Mouse (Mus musculus) kidney, embryonic 16.5 days (tissue): ENCODE measurements around the gene Tbc1d8. TPM values are rescaled to one million over a fixed set of nuclear protein-coding genes. Genes with fewer than 3 reads are reported as not detected.
A peak's percentile ranks its signal among the peaks of the same experiment; 100 is the strongest.

Source experiments
- ATAC-seq: fragments of 200-750 bp; cut with Nextera tagmentation; 2 replicates; pipeline ENCODE4 v1.8.0; 2017; ENCODE audit warnings: moderate TSS enrichment; ENCODE audit not compliant: low FRiP score, low TSS enrichment
- H3K27ac ChIP-seq: fragments of 300-500 bp; sonication (generic); 2 replicates; pipeline ENCODE4 v1.5.1; 2014; ENCODE audit warnings: low read length
- H3K27me3 ChIP-seq: fragments of 300-500 bp; sonication (generic); 2 replicates; pipeline ENCODE4 v1.6.1; 2014; ENCODE audit warnings: low read length, control low read depth, mixed read lengths; ENCODE audit not compliant: insufficient read depth
- H3K36me3 ChIP-seq: fragments of 300-500 bp; sonication (generic); 2 replicates; pipeline ENCODE4 v1.6.1; 2014; ENCODE audit warnings: low read length, control low read depth, mixed read lengths; ENCODE audit not compliant: insufficient read depth
- H3K4me1 ChIP-seq: fragments of 300-500 bp; sonication (generic); 2 replicates; pipeline ENCODE4 v1.6.1; 2014; ENCODE audit warnings: low read length, control low read depth, mixed read lengths; ENCODE audit not compliant: insufficient read depth
- H3K4me2 ChIP-seq: fragments of 300-500 bp; sonication (generic); replicated peaks from 2 replicates; pipeline ENCODE4 v1.6.1; 2014; ENCODE audit warnings: low read depth, low read length
- H3K4me3 ChIP-seq: fragments of 300-500 bp; sonication (generic); 2 replicates; pipeline ENCODE4 v1.5.1; 2014; ENCODE audit warnings: mild to moderate bottlenecking, low read length
- H3K9ac ChIP-seq: fragments of 300-500 bp; sonication (generic); replicated peaks from 2 replicates; pipeline ENCODE4 v1.6.1; 2014; ENCODE audit warnings: low read length
- H3K9me3 ChIP-seq: fragments of 300-500 bp; sonication (generic); 2 replicates; pipeline ENCODE4 v1.6.1; 2016; ENCODE audit warnings: low read length, control low read depth
- WGBS: fragments of 180-500 bp; shearing (Covaris S2); extraction: QIAGEN DNeasy Blood & Tissue Kit; methylation state at CpG from one replicate; pipeline ENCODE4 v1.1.7; 2014; 5-methylcytosine and 5-hydroxymethylcytosine counted together
- polyA plus RNA-seq: library from polyadenylated mRNA; unstranded; fragments of >200 nt; fragmentation: Nextera tagmentation; extraction: Ambion mirVana; gene quantifications from 2 replicates; pipeline ENCODE4 v1.2.1, GENCODE M21; 2015

The Tbc1d8 gene
- polyA plus RNA-seq, 1 experiment from 2014 or later: 10.1 TPM

- Histone ChIP-seq H3K27me3 (no peaks in the 10 kb centered on the region), H3K9ac (no peak overlapping the region), H3K36me3 (no peaks in the 10 kb centered on the region), H3K4me1 (no peaks in the 10 kb centered on the region), H3K4me2 (no peak overlapping the region), H3K27ac (no peak overlapping the region), H3K9me3 (no peaks in the 10 kb centered on the region), H3K4me3 (no peak overlapping the region)
- ATAC-seq: no peak
These were observed 39.9 kb downstream of the Tbc1d8 start for GRCm38 (mm10) chr1:39438629-39439028.

GRCm38 (mm10) chr1:39434264-39434663 lies 44.3 kb downstream of the Tbc1d8 start:
- Histone ChIP-seq H3K27ac (no peak overlapping the region), H3K9me3 (no peaks in the 10 kb centered on the region), H3K36me3 (no peaks in the 10 kb centered on the region), H3K9ac (no peak overlapping the region), H3K4me2 (no peak overlapping the region), H3K4me3 (no peak overlapping the region), H3K27me3 (no peaks in the 10 kb centered on the region), H3K4me1 (no peaks in the 10 kb centered on the region)
- 87% methylated on average over 6 of the region's 6 CpGs for WGBS
- ATAC-seq: no peak

GRCm38 (mm10) chr1:39430020-39430419 lies 48.5 kb downstream of the Tbc1d8 start:
- Histone ChIP-seq H3K36me3 (no peaks in the 10 kb centered on the region), H3K27ac (no peak overlapping the region), H3K4me2 (no peak overlapping the region), H3K27me3 (no peaks in the 10 kb centered on the region), H3K4me3 (no peak overlapping the region), H3K9me3 (no peaks in the 10 kb centered on the region), H3K4me1 (no peaks in the 10 kb centered on the region), H3K9ac (no peak overlapping the region)
- WGBS: 61% methylated on average over 9 of the region's 9 CpGs
- ATAC-seq: no peak

- H3K4me3 ChIP-seq: no peak overlapping the region
- no peaks in the 10 kb centered on the region for H3K36me3 ChIP-seq
- WGBS: 92% methylated on average over 5 of the region's 5 CpGs
- no peaks in the 10 kb centered on the region for H3K9me3 ChIP-seq
- no peak for ATAC-seq
- no peaks in the 10 kb centered on the region for H3K27me3 ChIP-seq
- H3K4me2 ChIP-seq: no peak overlapping the region
- H3K4me1 ChIP-seq: no peaks in the 10 kb centered on the region
- H3K27ac ChIP-seq: no peak overlapping the region
- H3K9ac ChIP-seq: no peak overlapping the region
These were observed 49.5 kb downstream of the Tbc1d8 start for GRCm38 (mm10) chr1:39429015-39429414.

- 74% methylated on average over 4 of the region's 4 CpGs for WGBS
- no peak for ATAC-seq
These were observed 50.3 kb downstream of the Tbc1d8 start for GRCm38 (mm10) chr1:39428280-39428679.

GRCm38 (mm10) chr1:39425497-39425896 lies 53.1 kb downstream of the Tbc1d8 start:
- no peak for ATAC-seq
- Histone ChIP-seq H3K4me1 (no peaks in the 10 kb centered on the region), H3K4me3 (no peak overlapping the region), H3K27me3 (no peaks in the 10 kb centered on the region), H3K9ac (no peak overlapping the region), H3K4me2 (no peak overlapping the region), H3K36me3 (no peaks in the 10 kb centered on the region), H3K27ac (no peak overlapping the region), H3K9me3 (no peaks in the 10 kb centered on the region)
- WGBS: 92% methylated on average over 9 of the region's 9 CpGs

More at GRCm38 (mm10) chr1:39428280-39428679, 50.3 kb downstream of the Tbc1d8 start:
- Histone ChIP-seq H3K27ac (no peak overlapping the region), H3K4me3 (no peak overlapping the region), H3K4me2 (no peak overlapping the region), H3K36me3 (no peaks in the 10 kb centered on the region), H3K9ac (no peak overlapping the region), H3K9me3 (no peaks in the 10 kb centered on the region), H3K27me3 (no peaks in the 10 kb centered on the region), H3K4me1 (no peaks in the 10 kb centered on the region)

- ATAC-seq: no peak
- H3K27me3 ChIP-seq: no peaks in the 10 kb centered on the region
- H3K27ac ChIP-seq: no peak overlapping the region
- no peak overlapping the region for H3K4me3 ChIP-seq
- no peaks in the 10 kb centered on the region for H3K36me3 ChIP-seq
- H3K4me2 ChIP-seq: no peak overlapping the region
- H3K9ac ChIP-seq: no peak overlapping the region
- peaks cover 6% of the 10 kb centered on the region; the same call in 1 of the 2 replicates for H3K4me1 ChIP-seq
- no peaks in the 10 kb centered on the region for H3K9me3 ChIP-seq
- 92% methylated on average over 6 of the region's 6 CpGs for WGBS
These were observed 57.6 kb downstream of the Tbc1d8 start for GRCm38 (mm10) chr1:39420987-39421386.

GRCm38 (mm10) chr1:39418852-39419251 lies 59.7 kb downstream of the Tbc1d8 start:
- ATAC-seq: no peak
- Histone ChIP-seq H3K27ac (no peak overlapping the region), H3K4me3 (no peak overlapping the region), H3K4me2 (no peak overlapping the region), H3K9ac (no peak overlapping the region), H3K4me1 (peaks cover 6% of the 10 kb centered on the region; the same call in 1 of the 2 replicates), H3K9me3 (0 out of 2 replicates have a peak, but pooled peaks cover 3% of the 10 kb centered on the region), H3K36me3 (no peaks in the 10 kb centered on the region), H3K27me3 (no peaks in the 10 kb centered on the region)
- WGBS: 84% methylated on average over 9 of the region's 9 CpGs

- H3K27ac ChIP-seq: no peak overlapping the region
- H3K9ac ChIP-seq: peak overlapping the region; percentile 1; the same call in 1 of the 2 replicates
- no peak overlapping the region for H3K4me3 ChIP-seq
- H3K4me2 ChIP-seq: peak overlapping the region; percentile 21; the same call in 1 of the 2 replicates
- H3K36me3 ChIP-seq: no peaks in the 10 kb centered on the region
- no peak for ATAC-seq
- H3K9me3 ChIP-seq: 0 out of 2 replicates have a peak, but pooled peaks cover 3% of the 10 kb centered on the region
- WGBS: 30% methylated on average over 12 of the region's 12 CpGs
- peaks cover 6% of the 10 kb centered on the region; the same call in 1 of the 2 replicates for H3K4me1 ChIP-seq
- H3K27me3 ChIP-seq: no peaks in the 10 kb centered on the region
These were observed 60.7 kb downstream of the Tbc1d8 start for GRCm38 (mm10) chr1:39417817-39418216.

- Histone ChIP-seq H3K36me3 (no peaks in the 10 kb centered on the region), H3K4me2 (peak overlapping the region; percentile 19; the same call in 1 of the 2 replicates), H3K27ac (0 out of 2 replicates have a peak overlapping the region, but pooled peaks have one; percentile 16), H3K4me1 (peaks cover 14% of the 10 kb centered on the region; the same call in 1 of the 2 replicates), H3K9me3 (0 out of 2 replicates have a peak, but pooled peaks cover 3% of the 10 kb centered on the region), H3K27me3 (no peaks in the 10 kb centered on the region), H3K4me3 (no peak overlapping the region), H3K9ac (no peak overlapping the region)
- peak; percentile 40; the same call in 1 of the 2 replicates for ATAC-seq
- 47% methylated on average over 19 of the region's 19 CpGs for WGBS
These were observed 68.3 kb downstream of the Tbc1d8 start for GRCm38 (mm10) chr1:39410085-39410821.
